Mouse (Mus musculus): ENCODE results near the gene Zfp488. TPM values are rescaled to one million over a fixed set of nuclear protein-coding genes. Genes with fewer than 3 reads are reported as not detected.

The Zfp488 gene
- polyA plus RNA-seq (2015; fragmentation: Illumina TruSeq; extraction: RNeasy Lipid Tissue Mini Kit (QIAGEN cat#74804); ENCODE audit: insufficient read depth, low read depth, low replicate concordance) = not detected

DNA sequence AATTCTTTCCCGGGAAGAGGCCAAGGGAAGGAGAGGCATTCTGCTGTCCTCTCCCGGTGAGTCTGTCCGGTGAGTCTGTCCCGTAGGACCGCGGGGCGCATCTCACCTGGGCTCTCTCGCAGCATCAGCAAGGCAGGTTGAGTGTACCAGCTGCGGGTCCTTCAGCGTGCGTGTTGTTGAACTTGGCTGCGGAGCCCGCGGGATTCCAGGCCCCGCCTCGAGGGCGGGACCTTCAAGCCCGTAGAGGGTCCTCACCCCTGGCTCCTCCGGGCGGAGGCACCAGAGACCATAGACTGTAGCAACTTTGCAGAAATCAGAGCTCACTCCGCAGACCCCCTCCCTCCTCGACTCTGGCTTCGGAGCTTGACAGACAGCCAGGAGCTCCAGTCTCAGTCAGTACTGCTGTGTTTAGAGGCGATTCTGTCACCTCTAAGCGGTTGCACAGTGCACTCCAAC lies at the start of gene Zfp488:
Zfp488 (minus strand) TSS at position 161 of the 456 bp plus-strand sequence.

DNA sequence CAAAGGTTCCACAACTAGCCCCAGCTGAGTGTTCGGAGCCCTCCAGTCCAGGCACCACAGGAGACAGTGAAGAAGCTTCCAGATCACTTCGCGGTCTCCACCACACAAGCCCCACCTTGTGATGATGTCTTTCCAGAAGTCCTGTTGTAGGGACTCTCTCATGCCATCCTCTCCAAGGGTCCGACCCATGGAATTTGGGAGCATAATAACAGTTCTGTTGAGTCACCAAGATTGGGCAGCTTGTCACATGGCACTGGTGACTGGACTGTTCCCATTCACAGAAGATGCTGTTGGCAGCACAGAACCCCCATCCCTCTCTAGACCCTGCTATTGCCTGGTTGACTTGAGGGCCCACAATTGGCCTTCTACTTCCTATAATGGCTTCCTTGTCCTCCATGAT lies 37.8 kb upstream of the Zfp488 start, which contains the start of gene Gm5460:
Gm5460 (plus strand) TSS at position 378 of the 400 bp plus-strand sequence.

DNA sequence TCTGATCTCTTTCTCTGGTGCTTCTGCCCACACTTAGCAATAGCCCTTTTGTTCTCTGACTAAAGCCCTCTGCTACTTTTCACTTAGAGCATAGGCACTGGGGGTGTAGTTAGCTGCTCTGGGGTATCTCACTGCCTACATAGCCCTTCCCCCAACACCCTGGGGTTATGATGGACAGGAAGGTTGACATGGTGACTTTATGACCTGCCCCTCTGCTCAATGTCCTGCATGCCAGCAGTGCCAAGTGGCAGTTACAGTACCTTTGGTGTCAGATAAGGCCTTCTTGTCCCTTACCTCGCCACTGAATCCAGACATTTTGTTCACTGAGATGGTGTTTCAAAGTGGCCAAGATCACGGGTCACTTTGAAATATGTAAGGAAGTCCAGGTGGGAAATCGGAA lies 36.5 kb upstream of the Zfp488 start, which contains the start of gene Gm30083:
Gm30083 (minus strand) TSS at position 120 of the 400 bp plus-strand sequence.

DNA sequence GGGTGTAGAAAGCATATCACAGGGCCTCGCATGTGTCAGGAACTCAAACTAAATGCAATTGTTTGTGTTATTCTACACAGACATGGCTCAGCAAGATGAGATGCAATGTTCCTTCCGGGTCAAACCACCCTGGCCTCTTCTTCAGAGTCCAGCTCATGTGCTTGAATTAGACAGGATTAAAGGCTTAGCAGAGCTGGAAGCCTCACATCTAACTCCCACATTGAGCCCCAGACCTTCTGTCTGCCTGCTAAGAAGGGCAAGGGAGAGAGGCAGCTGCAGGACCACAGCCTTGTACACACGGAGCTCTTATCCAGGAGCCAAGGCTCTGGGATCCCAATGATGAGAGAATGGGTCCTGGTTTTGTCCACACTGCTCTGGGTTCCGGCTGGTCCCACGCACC lies 24.8 kb downstream of the Zfp488 start, which contains the start of gene Rbp3:
Rbp3 (plus strand) TSS at position 243 of the 400 bp plus-strand sequence.

DNA sequence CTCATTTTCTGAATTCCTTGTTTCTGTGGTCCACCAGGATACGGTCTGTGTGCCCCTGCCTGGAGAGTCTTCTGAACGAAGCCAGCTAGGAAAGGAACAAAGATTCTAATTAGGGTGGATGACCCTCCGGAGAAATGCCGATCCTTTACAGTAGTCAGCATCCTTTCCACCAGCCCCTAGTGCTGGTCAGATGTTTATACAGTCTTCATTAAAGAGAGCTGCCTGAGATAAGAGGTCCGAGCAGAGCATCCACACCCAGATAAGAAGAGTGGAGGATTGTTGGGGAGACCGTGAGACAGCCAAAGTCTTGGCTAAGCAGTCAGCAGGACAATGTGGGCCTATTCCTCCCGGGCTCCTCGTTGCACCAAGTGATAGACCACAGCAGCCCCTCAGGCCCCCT lies 37.8 kb downstream of the Zfp488 start, which contains the start of gene Gdf2:
Gdf2 (plus strand) TSS at position 301 of the 400 bp plus-strand sequence.

DNA sequence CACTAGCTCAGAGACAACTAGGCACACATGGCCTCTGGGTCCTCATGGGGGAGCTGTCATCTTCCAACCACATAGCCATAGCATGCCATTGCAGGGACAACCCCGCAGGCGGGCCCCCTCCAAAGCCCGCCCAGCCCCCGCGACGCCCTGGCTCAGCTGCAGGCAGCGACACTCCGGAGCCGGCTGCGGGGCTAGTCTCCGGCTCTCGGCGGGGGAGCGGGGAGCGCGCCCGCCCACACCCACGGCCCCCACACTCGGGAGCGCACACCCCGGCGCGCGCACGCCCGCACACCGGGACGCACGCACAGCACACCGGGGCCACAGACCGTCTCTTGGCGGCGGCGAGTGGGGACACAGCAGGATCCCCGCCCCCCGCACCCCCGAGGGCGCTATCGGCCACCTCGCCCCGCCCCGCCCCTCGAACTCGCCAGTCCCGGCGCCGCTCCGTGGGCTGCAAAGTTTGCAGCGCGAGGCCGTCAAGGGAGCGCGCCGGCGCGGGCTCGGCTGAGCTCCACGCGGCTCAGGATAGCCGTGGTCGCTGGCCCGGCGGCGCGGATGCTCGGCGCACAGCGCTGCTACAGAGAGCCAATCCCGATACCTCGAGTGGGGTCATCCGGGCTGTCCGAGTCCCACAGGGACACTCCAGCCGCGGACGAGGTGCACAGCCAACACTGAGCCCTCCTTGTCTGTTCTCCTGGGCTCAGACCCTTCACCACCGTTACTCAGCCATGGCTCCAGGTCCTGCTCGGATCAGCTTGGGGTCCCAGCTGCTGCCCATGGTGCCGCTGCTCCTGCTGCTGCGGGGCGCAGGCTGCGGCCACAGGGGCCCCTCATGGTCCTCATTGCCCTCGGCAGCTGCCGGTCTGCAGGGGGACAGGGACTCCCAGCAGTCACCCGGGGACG lies 55.1 kb downstream of the Zfp488 start, which contains the start of gene Gdf10:
Gdf10 (plus strand) TSS at position 420 of the 903 bp plus-strand sequence.

Other genes with a start within 250 kb of the Zfp488 start
- 6.8 TPM for gene Gdf10, start 55.2 kb downstream of the Zfp488 start, polyA plus RNA-seq (2015; fragmentation: Illumina TruSeq; extraction: RNeasy Lipid Tissue Mini Kit (QIAGEN cat#74804); ENCODE audit: insufficient read depth, low read depth, low replicate concordance)
- gene Gdf2, start 37.7 kb downstream of the Zfp488 start, polyA plus RNA-seq (2015; fragmentation: Illumina TruSeq; extraction: RNeasy Lipid Tissue Mini Kit (QIAGEN cat#74804); ENCODE audit: insufficient read depth, low read depth, low replicate concordance) = not detected
- gene Rbp3, start 24.8 kb downstream of the Zfp488 start, polyA plus RNA-seq (2015; fragmentation: Illumina TruSeq; extraction: RNeasy Lipid Tissue Mini Kit (QIAGEN cat#74804); ENCODE audit: insufficient read depth, low read depth, low replicate concordance) = not detected
- gene Gm30083, start 36.4 kb upstream of the Zfp488 start, polyA plus RNA-seq (2015; fragmentation: Illumina TruSeq; extraction: RNeasy Lipid Tissue Mini Kit (QIAGEN cat#74804); ENCODE audit: insufficient read depth, low read depth, low replicate concordance) = not detected
- not detected for gene Gm5460, start 38.0 kb upstream of the Zfp488 start, polyA plus RNA-seq (2015; fragmentation: Illumina TruSeq; extraction: RNeasy Lipid Tissue Mini Kit (QIAGEN cat#74804); ENCODE audit: insufficient read depth, low read depth, low replicate concordance)
- gene Antxrl, start 73.9 kb upstream of the Zfp488 start, polyA plus RNA-seq (2015; fragmentation: Illumina TruSeq; extraction: RNeasy Lipid Tissue Mini Kit (QIAGEN cat#74804); ENCODE audit: insufficient read depth, low read depth, low replicate concordance) = not detected
- 2.5 TPM for gene Anxa8, start 107.2 kb upstream of the Zfp488 start, polyA plus RNA-seq (2015; fragmentation: Illumina TruSeq; extraction: RNeasy Lipid Tissue Mini Kit (QIAGEN cat#74804); ENCODE audit: insufficient read depth, low read depth, low replicate concordance)
- gene A630023A22Rik, start 124.0 kb upstream of the Zfp488 start, polyA plus RNA-seq (2015; fragmentation: Illumina TruSeq; extraction: RNeasy Lipid Tissue Mini Kit (QIAGEN cat#74804); ENCODE audit: insufficient read depth, low read depth, low replicate concordance) = not detected
- not detected for gene Npy4r, start 173.7 kb upstream of the Zfp488 start, polyA plus RNA-seq (2015; fragmentation: Illumina TruSeq; extraction: RNeasy Lipid Tissue Mini Kit (QIAGEN cat#74804); ENCODE audit: insufficient read depth, low read depth, low replicate concordance)
- gene Gprin2, start 222.9 kb upstream of the Zfp488 start, polyA plus RNA-seq (2015; fragmentation: Illumina TruSeq; extraction: RNeasy Lipid Tissue Mini Kit (QIAGEN cat#74804); ENCODE audit: insufficient read depth, low read depth, low replicate concordance) = not detected
- gene Syt15, start 240.8 kb upstream of the Zfp488 start, polyA plus RNA-seq (2015; fragmentation: Illumina TruSeq; extraction: RNeasy Lipid Tissue Mini Kit (QIAGEN cat#74804); ENCODE audit: insufficient read depth, low read depth, low replicate concordance) = 5.6 TPM

All from pancreas, adult 10 weeks (tissue).